Mouse (Mus musculus): ENCODE results near the gene Plin4.

Gene Plin4

DNA sequence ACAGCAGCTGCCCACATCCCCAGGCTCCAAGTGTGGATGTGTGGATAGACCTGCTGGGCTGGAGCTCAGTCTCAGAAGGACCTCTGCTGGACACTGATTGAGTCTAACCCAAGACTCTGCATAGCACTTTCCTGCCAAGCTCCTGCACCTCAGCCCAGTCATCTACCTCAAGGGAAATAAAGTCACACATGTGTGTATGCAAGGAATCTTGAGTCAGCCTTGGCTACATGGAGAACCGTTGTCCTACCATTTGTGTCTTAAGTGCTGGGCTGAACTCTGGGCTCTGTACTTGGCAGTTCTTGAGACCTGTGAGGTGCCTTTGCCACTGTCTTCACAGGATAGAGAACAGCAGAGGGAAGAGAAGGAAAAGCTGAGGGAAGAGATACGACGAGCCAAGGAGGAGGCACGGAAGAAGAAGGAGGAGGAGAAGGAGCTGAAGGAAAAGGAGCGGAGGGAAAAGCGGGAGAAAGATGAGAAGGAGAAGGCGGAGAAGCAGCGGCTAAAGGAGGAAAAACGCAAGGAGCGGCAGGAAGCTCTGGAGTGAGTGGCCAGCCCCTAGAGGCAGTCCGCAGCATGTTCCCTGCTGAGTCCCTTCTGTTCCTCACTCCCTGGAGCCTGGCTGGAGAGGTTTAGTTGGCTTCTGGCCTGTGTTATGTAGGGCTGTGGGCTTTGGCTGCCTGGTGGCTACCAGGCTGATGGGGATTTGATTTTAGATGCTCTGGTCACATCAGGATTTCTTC lies 52.1 kb downstream of the Plin4 start:
- DNase-seq (ENCODE audit: low spot score) = no peak

DNA sequence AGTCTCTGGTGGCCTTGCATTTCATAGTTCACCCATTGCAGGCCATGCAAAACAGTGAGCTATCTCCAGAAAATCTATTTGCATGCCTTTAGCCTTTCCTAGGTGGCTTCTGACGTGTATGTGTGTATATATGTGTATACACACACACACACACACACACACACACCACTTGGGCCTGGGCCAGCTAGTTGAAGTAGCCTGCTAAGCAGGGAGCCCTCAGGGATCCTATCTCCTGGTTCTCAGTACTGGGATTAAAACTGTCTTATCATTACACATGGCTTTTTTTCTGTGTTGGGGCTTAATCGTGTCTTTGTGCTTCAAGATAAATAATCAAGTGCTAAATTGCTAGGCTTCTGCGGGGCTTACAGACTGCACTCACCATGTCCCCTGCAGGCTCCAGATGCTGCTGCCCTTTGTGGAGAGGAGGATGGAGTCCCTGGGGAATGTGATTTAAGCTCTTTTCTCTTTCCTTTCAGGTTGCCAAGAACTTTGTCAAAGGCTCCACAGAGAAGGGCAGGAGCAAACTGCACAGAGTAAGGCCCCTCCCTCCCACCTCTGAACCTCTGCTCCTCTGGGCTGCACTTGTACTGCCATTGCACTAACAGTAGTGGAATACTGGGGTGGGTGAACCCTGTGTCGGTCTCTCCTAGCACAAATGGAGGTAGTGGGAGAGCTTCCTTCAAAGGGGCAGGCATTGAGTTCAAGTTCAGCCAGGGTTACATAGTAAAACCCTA lies 53.5 kb downstream of the Plin4 start:
- no peak for DNase-seq (ENCODE audit: low spot score)

DNA sequence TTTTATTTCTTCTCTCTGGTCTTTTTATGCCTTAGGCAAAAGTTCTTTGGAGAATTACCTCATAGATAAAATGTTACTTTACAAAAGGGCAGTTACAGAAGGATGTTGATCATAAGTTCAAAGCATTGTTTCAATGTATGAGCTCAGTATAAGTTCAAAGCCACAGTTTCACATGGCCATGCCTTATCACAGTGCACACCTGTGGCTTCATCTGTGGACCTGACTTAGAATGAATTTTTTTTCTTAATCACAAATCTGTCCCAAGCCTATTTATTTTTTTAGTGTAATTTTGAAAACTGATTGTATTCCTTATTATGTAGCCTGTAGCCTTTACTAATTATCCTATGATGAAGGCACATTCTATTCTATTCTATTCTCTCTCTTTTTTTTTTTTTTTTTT lies 54.7 kb downstream of the Plin4 start:
- no peak for DNase-seq (ENCODE audit: low spot score)

DNA sequence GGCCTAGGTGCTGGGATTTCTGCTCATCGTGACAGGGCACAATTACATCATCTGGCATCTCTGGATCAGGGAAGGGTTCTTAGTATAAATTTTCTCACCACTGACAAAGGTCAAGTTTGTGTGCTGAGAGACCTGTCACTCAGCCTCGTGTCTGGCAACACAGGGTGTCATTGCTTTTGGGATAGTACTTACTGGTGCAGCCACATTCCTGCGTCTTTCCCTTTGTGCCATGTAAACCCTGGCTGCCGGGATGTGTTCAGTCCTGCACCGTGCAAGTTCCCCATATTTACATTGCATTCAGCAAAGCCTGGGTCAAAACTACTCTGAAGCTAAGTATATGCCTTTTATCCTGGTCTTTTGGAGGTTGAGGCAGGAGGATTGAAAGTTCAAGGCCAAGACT lies 58.2 kb downstream of the Plin4 start:
- DNase-seq (ENCODE audit: low spot score) = no peak

Data from urinary bladder, postnatal 25 days (tissue).